Mouse (Mus musculus) kidney, embryonic 14.5 days (tissue): Measurements from ENCODE around the gene Palmd. TPM values are rescaled to one million over a fixed set of nuclear protein-coding genes. Genes with fewer than 3 reads are reported as not detected.

ENCODE experiments used
- ATAC-seq: fragments of 200-750 bp; cut with Nextera tagmentation; 2 replicates; pipeline ENCODE4 v1.8.0; 2017; ENCODE audit warnings: moderate number of reproducible peaks, mild to moderate bottlenecking, moderate TSS enrichment, moderate library complexity; ENCODE audit not compliant: low FRiP score, low TSS enrichment
- H3K27ac ChIP-seq: fragments of 300-500 bp; sonication (generic); 2 replicates; pipeline ENCODE4 v1.5.1; 2014; ENCODE audit warnings: low read depth, mild to moderate bottlenecking, low read length, moderate library complexity, mixed read lengths
- H3K27me3 ChIP-seq: fragments of 300-500 bp; sonication (generic); 2 replicates; pipeline ENCODE4 v1.6.1; 2014; ENCODE audit warnings: mild to moderate bottlenecking, low read length; ENCODE audit not compliant: control insufficient read depth, insufficient read depth
- H3K36me3 ChIP-seq: fragments of 300-500 bp; sonication (generic); 2 replicates; pipeline ENCODE4 v1.6.1; 2014; ENCODE audit warnings: low read length, mixed read lengths; ENCODE audit not compliant: control insufficient read depth, insufficient read depth
- H3K4me1 ChIP-seq: fragments of 300-500 bp; sonication (generic); 2 replicates; pipeline ENCODE4 v1.6.1; 2014; ENCODE audit warnings: low read length, mixed read lengths; ENCODE audit not compliant: control insufficient read depth, insufficient read depth
- H3K4me2 ChIP-seq: fragments of 300-500 bp; sonication (generic); replicated peaks from 2 replicates; pipeline ENCODE4 v1.6.1; 2014; ENCODE audit warnings: low read depth, mild to moderate bottlenecking, low read length
- H3K4me3 ChIP-seq: fragments of 300-500 bp; sonication (generic); 2 replicates; pipeline ENCODE4 v1.5.1; 2014; ENCODE audit warnings: mild to moderate bottlenecking, low read length
- H3K9ac ChIP-seq: fragments of 300-500 bp; sonication (generic); 2 replicates; pipeline ENCODE4 v1.6.1; 2014; ENCODE audit warnings: low read depth, mild to moderate bottlenecking, low read length, moderate library complexity
- H3K9me3 ChIP-seq: fragments of 300-500 bp; sonication (generic); 2 replicates; pipeline ENCODE4 v1.6.1; 2016; ENCODE audit warnings: low read length; ENCODE audit not compliant: control insufficient read depth
- WGBS: fragments of 180-500 bp; shearing (Covaris S2); extraction: QIAGEN DNeasy Blood & Tissue Kit; methylation state at CpG from one replicate; pipeline ENCODE4 v1.1.7; 2014; 5-methylcytosine and 5-hydroxymethylcytosine counted together
- polyA plus RNA-seq: library from polyadenylated mRNA; unstranded; fragments of >200 nt; fragmentation: Nextera tagmentation; extraction: Ambion mirVana; gene quantifications from 2 replicates; pipeline ENCODE4 v1.2.1, GENCODE M21; 2014

Palmd gene
- polyA plus RNA-seq, 1 experiment from 2014 or later = 1.7 TPM

DNA sequence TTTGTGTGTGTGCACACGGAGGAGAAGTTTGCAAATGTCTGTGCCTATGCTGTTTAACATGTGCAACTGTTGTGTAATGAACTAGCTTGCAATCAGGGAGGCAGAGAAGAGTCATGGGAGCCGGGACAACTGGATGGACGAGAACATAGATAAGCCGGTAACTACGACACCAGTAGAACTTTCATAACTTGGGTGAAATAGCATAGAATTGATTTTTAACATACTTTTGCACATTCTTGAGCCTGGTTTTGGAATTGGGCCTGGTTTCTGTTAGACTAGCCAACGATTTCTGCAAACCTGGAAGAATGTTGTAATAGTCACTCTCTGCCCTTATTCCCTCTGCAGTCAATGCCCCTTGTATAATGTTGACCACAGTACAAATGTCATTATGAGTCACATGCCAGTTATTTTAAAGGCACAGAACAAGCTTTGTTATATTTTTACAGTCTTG lies 18.1 kb downstream of the Palmd start:
- 84% methylated on average over 6 of the region's 6 CpGs for WGBS
- no peak overlapping the region for H3K4me2 ChIP-seq
- H3K4me1 ChIP-seq = no peaks in the 10 kb centered on the region
- H3K27ac ChIP-seq = no peak overlapping the region
- no peak overlapping the region for H3K4me3 ChIP-seq
- H3K27me3 ChIP-seq = no peaks in the 10 kb centered on the region
- H3K36me3 ChIP-seq = no peaks in the 10 kb centered on the region
- H3K9me3 ChIP-seq = no peaks in the 10 kb centered on the region
- ATAC-seq = no peak
- H3K9ac ChIP-seq = no peak overlapping the region

DNA sequence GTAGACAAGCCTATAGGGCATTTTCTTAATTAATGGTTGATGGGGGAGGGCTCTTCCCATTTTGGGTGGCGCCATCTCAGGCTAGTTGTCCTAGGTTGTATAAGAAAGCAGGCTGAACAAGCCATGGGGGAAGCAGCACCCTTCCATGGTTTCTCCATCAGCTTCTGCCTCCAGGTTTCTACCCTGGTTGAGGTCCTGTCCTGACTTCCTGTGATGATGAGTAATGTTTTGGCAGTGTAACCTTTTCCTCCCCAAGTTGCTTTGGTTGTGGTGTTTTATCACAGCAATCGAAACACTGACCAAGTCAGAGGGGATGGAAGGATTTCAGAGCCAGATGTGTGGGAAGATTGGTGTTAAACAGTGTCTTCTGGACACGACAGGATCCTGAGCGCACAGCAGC lies 22.3 kb downstream of the Palmd start:
- no peak for ATAC-seq
- H3K27ac ChIP-seq = no peak overlapping the region
- H3K9me3 ChIP-seq = no peaks in the 10 kb centered on the region
- WGBS = 75% methylated on average over 4 of the region's 4 CpGs
- no peak overlapping the region for H3K9ac ChIP-seq
- no peak overlapping the region for H3K4me3 ChIP-seq
- H3K4me1 ChIP-seq = no peaks in the 10 kb centered on the region
- H3K27me3 ChIP-seq = no peaks in the 10 kb centered on the region
- H3K36me3 ChIP-seq = no peaks in the 10 kb centered on the region
- H3K4me2 ChIP-seq = no peak overlapping the region

DNA sequence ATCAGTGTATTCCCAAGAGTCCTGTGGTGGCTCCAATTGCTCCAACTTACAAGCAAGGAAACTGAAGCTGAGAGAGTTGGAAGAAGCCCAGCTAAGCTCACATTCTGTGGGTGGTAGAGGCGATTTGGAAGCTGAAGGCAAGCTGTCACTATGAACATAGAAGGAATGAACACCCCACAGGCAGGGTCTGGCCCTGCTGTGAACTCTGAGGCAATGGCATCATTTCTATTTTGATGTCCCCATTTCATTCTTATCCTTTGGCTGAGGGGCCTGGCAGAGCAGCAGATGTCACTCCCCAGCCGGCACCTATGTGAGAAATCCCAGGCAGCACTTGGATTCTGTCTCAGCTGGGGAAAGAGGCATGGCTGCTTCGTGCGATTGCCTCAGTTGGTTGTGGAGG lies 25.4 kb downstream of the Palmd start:
- no peak overlapping the region for H3K4me2 ChIP-seq
- ATAC-seq = no peak
- 0 out of 2 replicates have a peak, but pooled peaks cover 2% of the 10 kb centered on the region for H3K9me3 ChIP-seq
- H3K4me3 ChIP-seq = no peak overlapping the region
- no peak overlapping the region for H3K9ac ChIP-seq
- H3K4me1 ChIP-seq = no peaks in the 10 kb centered on the region
- no peaks in the 10 kb centered on the region for H3K36me3 ChIP-seq
- 71% methylated on average over 4 of the region's 4 CpGs for WGBS
- H3K27ac ChIP-seq = no peak overlapping the region
- H3K27me3 ChIP-seq = no peaks in the 10 kb centered on the region

DNA sequence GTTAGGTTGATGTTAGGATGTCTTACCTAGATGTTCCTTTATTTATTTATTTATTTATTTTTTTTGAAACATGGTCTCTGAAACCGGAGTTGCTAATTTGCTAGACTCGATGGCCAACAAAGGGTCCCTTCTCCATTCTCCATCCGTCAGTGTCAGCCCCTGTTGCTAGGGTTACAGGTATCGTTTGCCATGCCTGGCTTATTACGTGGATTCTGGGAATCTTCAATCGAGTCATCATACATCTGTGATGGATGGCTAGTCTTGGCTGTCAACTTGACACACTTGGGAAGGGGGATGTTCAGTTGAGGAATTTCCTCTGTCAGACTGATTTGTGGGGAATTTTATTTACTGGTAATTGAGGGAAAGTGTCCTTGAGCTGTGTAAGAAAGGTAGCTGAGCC lies 26.0 kb downstream of the Palmd start:
- ATAC-seq = no peak
- Histone ChIP-seq H3K4me3 (no peak overlapping the region), H3K9me3 (0 out of 2 replicates have a peak, but pooled peaks cover 2% of the 10 kb centered on the region), H3K4me2 (no peak overlapping the region), H3K36me3 (no peaks in the 10 kb centered on the region), H3K27ac (no peak overlapping the region), H3K9ac (no peak overlapping the region), H3K27me3 (no peaks in the 10 kb centered on the region), H3K4me1 (no peaks in the 10 kb centered on the region)
- 61% methylated on average over 6 of the region's 6 CpGs for WGBS

DNA sequence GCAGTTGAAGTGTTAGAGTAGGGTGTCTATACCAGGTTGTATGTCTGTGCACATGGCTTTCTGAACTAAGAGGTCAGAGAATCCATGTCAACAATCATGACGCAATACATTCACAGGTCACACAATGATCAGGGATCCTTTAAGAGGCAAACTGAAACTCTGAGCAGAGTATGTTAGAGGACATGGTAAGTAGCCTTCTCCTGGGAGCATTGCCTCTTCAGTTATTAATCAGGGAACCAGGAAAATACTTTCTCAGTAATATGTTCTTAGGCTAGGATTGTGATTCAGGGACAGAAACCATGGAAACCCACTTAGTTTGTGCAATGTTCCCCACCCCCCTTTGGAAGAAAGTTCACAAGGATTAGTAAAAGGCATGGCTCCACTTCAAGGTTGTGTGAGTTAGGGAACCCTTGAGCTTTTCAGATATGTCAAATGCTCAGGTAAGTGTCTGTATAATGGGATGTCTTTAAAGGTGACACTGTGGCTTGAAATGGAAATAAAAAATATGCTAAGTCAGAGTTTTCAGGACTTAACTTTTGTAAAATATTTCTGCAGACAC lies 27.1 kb downstream of the Palmd start:
- WGBS = 96% methylated on average over 1 of the region's 1 CpGs
- H3K27ac ChIP-seq = no peak overlapping the region
- no peak overlapping the region for H3K4me3 ChIP-seq
- H3K9ac ChIP-seq = no peak overlapping the region
- H3K4me1 ChIP-seq = no peaks in the 10 kb centered on the region
- no peaks in the 10 kb centered on the region for H3K27me3 ChIP-seq
- no peak overlapping the region for H3K4me2 ChIP-seq
- ATAC-seq = no peak
- 0 out of 2 replicates have a peak, but pooled peaks cover 2% of the 10 kb centered on the region for H3K9me3 ChIP-seq
- H3K36me3 ChIP-seq = no peaks in the 10 kb centered on the region

DNA sequence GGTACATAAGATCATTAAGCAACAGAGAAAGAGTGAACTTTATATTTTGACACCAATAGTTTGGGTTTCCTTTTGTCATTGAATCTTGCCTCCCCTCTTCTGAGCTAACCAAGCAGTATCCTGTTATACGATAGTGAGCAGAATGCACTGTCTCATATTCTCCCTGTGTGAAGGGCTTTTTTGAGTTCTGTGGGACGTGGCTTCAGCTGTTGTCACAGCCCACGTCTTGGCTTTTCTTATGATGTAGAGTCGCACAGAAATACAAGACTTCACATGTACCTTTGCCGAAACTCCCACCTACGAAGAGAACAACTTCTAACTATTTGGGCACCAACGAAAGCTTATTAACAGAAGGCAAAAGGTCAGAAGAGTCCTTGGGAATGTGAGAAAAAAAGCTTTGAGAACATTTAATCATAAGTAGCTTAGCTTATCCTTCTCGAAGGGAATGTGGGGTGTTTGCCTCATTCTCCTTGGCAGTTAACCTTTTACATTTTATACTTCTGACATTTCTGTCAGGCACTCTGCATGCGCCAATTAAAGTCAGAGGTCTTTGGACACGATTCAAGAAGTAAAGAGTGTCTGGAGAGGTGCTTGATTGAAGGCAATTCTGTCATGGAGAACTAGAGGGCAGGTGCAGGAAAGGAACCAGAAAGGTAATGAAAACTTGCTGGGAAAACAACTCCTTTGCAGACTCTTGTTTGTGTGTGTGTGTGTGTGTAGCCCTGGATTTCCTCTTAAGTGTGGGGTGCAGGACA lies 27.8 kb downstream of the Palmd start:
- Histone ChIP-seq H3K4me3 (no peak overlapping the region), H3K4me2 (no peak overlapping the region), H3K4me1 (no peaks in the 10 kb centered on the region), H3K36me3 (no peaks in the 10 kb centered on the region), H3K9me3 (0 out of 2 replicates have a peak, but pooled peaks cover 2% of the 10 kb centered on the region), H3K27me3 (no peaks in the 10 kb centered on the region), H3K9ac (no peak overlapping the region), H3K27ac (no peak overlapping the region)
- WGBS = 63% methylated on average over 10 of the region's 10 CpGs
- ATAC-seq = no peak

DNA sequence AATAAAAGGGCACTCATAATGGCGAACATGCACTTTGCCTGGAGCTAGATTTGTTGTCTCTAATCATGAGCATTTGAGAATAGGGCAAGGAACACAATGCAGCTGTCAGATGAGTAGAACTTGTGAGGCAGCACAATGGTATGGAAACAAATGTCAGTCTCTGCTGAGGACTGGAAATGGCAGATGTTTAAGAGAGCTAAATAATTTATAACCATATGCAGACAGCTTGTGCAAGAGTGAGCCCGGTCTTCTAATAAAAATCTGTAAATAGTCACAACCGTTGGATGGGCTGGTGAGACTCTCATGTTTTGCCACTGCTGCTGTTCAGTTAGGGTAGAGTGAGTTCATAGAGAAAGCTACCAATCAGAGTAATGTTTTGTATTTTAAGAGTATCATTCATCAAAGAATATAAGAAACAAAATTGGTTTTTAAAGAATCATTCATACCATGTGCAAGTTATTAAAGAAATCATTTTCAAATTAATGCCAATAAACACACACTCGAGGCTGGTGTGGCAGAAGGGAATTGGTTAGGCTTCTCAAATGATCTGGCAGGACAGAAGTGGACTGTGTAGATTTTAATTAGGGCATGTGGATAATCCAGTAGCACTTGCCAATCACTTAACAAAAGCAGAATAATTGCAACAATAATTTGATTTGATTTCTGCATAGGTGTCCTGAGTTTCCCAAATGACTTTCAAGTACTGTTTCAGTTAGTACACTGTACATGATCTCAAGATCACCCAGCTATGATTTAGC lies 31.7 kb downstream of the Palmd start:
- 75% methylated on average over 4 of the region's 4 CpGs for WGBS
- ATAC-seq = no peak
- H3K9ac ChIP-seq = no peak overlapping the region
- 0 out of 2 replicates have a peak, but pooled peaks cover 2% of the 10 kb centered on the region for H3K9me3 ChIP-seq
- no peak overlapping the region for H3K27ac ChIP-seq
- H3K4me3 ChIP-seq = no peak overlapping the region
- no peaks in the 10 kb centered on the region for H3K27me3 ChIP-seq
- H3K36me3 ChIP-seq = no peaks in the 10 kb centered on the region
- no peaks in the 10 kb centered on the region for H3K4me1 ChIP-seq
- no peak overlapping the region for H3K4me2 ChIP-seq

DNA sequence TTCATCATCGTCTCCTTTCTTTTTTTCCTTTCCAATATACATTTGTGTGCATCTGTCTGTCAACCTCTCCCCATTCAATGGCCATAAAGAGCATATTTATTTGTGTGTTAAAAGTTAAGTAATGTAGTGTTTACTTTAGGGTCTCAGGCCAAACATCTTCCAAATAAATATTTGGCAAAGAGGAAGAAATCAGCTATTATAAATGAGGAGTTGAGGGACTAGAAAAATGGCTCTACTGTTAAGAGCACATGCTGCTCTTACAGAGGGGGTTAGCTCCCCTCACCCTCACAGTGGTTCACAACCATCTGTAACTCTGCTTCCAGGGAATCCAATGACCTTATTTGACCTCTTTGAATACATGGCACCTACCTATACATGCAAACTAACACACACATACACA lies 35.6 kb downstream of the Palmd start:
- no peaks in the 10 kb centered on the region for H3K9me3 ChIP-seq
- no peaks in the 10 kb centered on the region for H3K36me3 ChIP-seq
- H3K4me1 ChIP-seq = no peaks in the 10 kb centered on the region
- no peak overlapping the region for H3K4me3 ChIP-seq
- ATAC-seq = no peak
- no peak overlapping the region for H3K9ac ChIP-seq
- H3K27ac ChIP-seq = no peak overlapping the region
- H3K27me3 ChIP-seq = no peaks in the 10 kb centered on the region
- no peak overlapping the region for H3K4me2 ChIP-seq
- WGBS = 84% methylated on average over 1 of the region's 1 CpGs

DNA sequence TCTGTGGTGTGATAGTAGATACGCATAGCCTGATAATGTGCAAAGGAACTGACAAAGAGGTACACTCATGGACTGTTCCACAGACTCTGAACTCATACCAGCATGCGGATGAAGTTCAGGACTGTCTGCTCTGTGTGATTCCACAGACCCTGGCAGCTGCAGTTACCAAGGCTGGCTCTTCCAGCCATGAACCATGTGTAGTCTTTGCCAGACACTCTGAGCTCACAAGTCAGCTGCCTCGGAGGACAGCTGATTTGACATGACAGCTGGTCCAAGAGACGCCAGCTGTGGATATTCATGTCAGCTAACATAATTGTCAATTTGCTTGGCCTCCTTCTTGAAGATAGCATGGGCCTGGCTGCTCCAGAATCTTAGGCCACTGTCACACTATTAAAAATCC lies 39.8 kb downstream of the Palmd start:
- WGBS = 87% methylated on average over 4 of the region's 4 CpGs
- no peaks in the 10 kb centered on the region for H3K4me1 ChIP-seq
- H3K27me3 ChIP-seq = no peaks in the 10 kb centered on the region
- ATAC-seq = no peak
- H3K36me3 ChIP-seq = no peaks in the 10 kb centered on the region
- H3K9ac ChIP-seq = no peak overlapping the region
- no peaks in the 10 kb centered on the region for H3K9me3 ChIP-seq
- H3K27ac ChIP-seq = no peak overlapping the region
- H3K4me3 ChIP-seq = no peak overlapping the region
- H3K4me2 ChIP-seq = no peak overlapping the region
